Comparison of ENCODE assay signal across 9 mouse cellular contexts in the genomic region with DNA sequence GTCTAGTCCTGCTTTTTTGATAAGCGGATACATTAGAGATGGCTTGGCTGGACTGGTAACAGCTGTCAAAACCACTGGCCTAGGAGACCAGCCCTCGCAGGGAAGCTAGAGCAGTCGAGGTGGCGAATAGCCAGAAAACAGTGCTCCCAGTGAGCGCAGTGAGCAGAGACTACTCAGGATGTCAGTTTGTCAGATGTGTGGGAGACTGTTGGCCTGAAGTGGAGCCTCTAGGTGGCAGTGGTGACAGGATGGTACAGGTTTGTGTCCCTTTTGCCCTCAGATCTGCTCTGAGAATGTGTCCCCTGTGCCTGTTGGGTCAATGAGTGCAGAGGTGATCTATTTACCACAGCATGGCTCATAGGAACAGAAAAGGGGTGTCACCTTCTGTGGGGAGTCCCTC. TPM values are rescaled to one million over a fixed set of nuclear protein-coding genes. Genes with fewer than 3 reads are reported as not detected.
DNase-seq lines count a peak whose midpoint lies in the region; ATAC-seq and TF ChIP-seq lines count a peak whose summit lies in the region.
"Had no signal": no experiment of that assay in that cellular context is flagged by ENCODE, and none has a peak within 500 bp of the region (broad histone marks: within the 10 kb centered on the region; RNA-seq: fewer than 3 reads in every experiment).

No protein-coding gene starts in this region.

- no peak overlapping the region for H3K4me2 ChIP-seq in kidney, postnatal 0 days (ENCODE audit: low read length)
- no peak overlapping the region for H3K4me2 ChIP-seq in kidney, embryonic 14.5 days (replicated peaks; ENCODE audit: low read depth, low read length)

- H3K27me3 ChIP-seq in kidney, postnatal 0 days (ENCODE audit: insufficient read depth, low read length): no peaks in the 10 kb centered on the region
- H3K27me3 ChIP-seq in kidney, embryonic 14.5 days (ENCODE audit: control insufficient read depth, insufficient read depth, low read length): no peaks in the 10 kb centered on the region

- DNase-seq in kidney, postnatal 0 days (ENCODE audit: low spot score): no peak
- DNase-seq in ES-CJ7 (ENCODE audit: low read depth, low spot score): peak; percentile 64
- DNase-seq in brain, adult 2 months (ENCODE audit: low read depth, low spot score): peak; percentile 52
- no peak for DNase-seq in urinary bladder, postnatal 36 days (ENCODE audit: low spot score in 2 of 2)
- no peak for DNase-seq in cerebellum, postnatal 4 days (ENCODE audit: low spot score in 2 of 2)
- DNase-seq in ovary, postnatal 10 days (ENCODE audit: low spot score): no peak
- DNase-seq: adrenal gland, adult 8-10 months had no signal

- H3K27ac ChIP-seq in kidney, postnatal 0 days: no peak overlapping the region
- no peak overlapping the region for H3K27ac ChIP-seq in kidney, embryonic 14.5 days (ENCODE audit: low read depth, low read length)

- TF ChIP-seq CTCF in kidney, postnatal 0 days (IDR thresholded peaks at IDR 0.05; ENCODE audit: low read depth): peak; percentile 55

- H3K9ac ChIP-seq in kidney, postnatal 0 days (ENCODE audit: low read depth, low read length): no peak overlapping the region
- H3K9ac ChIP-seq in kidney, embryonic 14.5 days (ENCODE audit: low read depth, low read length): no peak overlapping the region

- no peak overlapping the region for H3K4me3 ChIP-seq in kidney, postnatal 0 days (replicated peaks; ENCODE audit: low read depth, low read length)
- H3K4me3 ChIP-seq in kidney, embryonic 14.5 days (ENCODE audit: low read length): no peak overlapping the region

- peaks cover 34% of the 10 kb centered on the region for H3K4me1 ChIP-seq in kidney, postnatal 0 days (replicated peaks; ENCODE audit: insufficient read depth, low read length)
- H3K4me1 ChIP-seq in kidney, embryonic 14.5 days (ENCODE audit: control insufficient read depth, insufficient read depth, low read length): peaks cover 37% of the 10 kb centered on the region

- WGBS in kidney, postnatal 0 days: 61% methylated on average over 5 of the region's 5 CpGs
- 63% methylated on average over 5 of the region's 5 CpGs for WGBS in kidney, embryonic 14.5 days

- no peak for ATAC-seq in kidney, postnatal 0 days (replicated peaks; ENCODE audit: low FRiP score, low read depth)
- ATAC-seq in kidney, embryonic 14.5 days (ENCODE audit: low FRiP score, low TSS enrichment): no peak
- peak; percentile 75 for ATAC-seq in megakaryocyte progenitor cell, adult 5-6 weeks (replicated peaks; ENCODE audit: poor library complexity)

- no peaks in the 10 kb centered on the region; the same call in 1 of the 2 replicates for H3K36me3 ChIP-seq in kidney, postnatal 0 days (ENCODE audit: insufficient read depth, low read length)
- no peaks in the 10 kb centered on the region for H3K36me3 ChIP-seq in kidney, embryonic 14.5 days (ENCODE audit: control insufficient read depth, insufficient read depth, low read length)

- no peaks in the 10 kb centered on the region for H3K9me3 ChIP-seq in kidney, postnatal 0 days (replicated peaks; ENCODE audit: low read length)
- no peaks in the 10 kb centered on the region; the same call in 1 of the 2 replicates for H3K9me3 ChIP-seq in kidney, embryonic 14.5 days (ENCODE audit: control insufficient read depth, low read length)

RNA-seq across cellular contexts. Expression of a gene that starts 25.3 kb away (rescaled TPM):
- 24.9 and 29.5 TPM in 2 replicates for polyA plus RNA-seq in kidney, postnatal 0 days (2015; fragmentation: Nextera tagmentation; extraction: Ambion mirVana)
- polyA plus RNA-seq in kidney, embryonic 14.5 days (2014; fragmentation: Nextera tagmentation; extraction: Ambion mirVana): 24.1 and 31.9 TPM in 2 replicates
- total RNA-seq in megakaryocyte progenitor cell, adult 5-6 weeks (2015): 28.7 and 34.8 TPM in 2 replicates
- 11.0 and 14.8 TPM in 2 replicates for total RNA-seq in megakaryocyte progenitor cell, adult 5-6 weeks (2017)

RNA-seq across cellular contexts. Expression of a gene that starts 40.3 kb away (rescaled TPM):
- polyA plus RNA-seq in kidney, postnatal 0 days (2015; fragmentation: Nextera tagmentation; extraction: Ambion mirVana): 645 and 750 TPM in 2 replicates
- polyA plus RNA-seq in kidney, embryonic 14.5 days (2014; fragmentation: Nextera tagmentation; extraction: Ambion mirVana): 911 and 1,064 TPM in 2 replicates
- total RNA-seq in megakaryocyte progenitor cell, adult 5-6 weeks (2015): 3,042 and 3,166 TPM in 2 replicates
- total RNA-seq in megakaryocyte progenitor cell, adult 5-6 weeks (2017): 795 and 921 TPM in 2 replicates

RNA-seq across cellular contexts. Expression of a gene that starts 55.5 kb away (rescaled TPM):
- 1.8 and 2.0 TPM in 2 replicates for polyA plus RNA-seq in kidney, postnatal 0 days (2015; fragmentation: Nextera tagmentation; extraction: Ambion mirVana)
- 2.3 and 3.5 TPM in 2 replicates for polyA plus RNA-seq in kidney, embryonic 14.5 days (2014; fragmentation: Nextera tagmentation; extraction: Ambion mirVana)
- 7.4 and 7.7 TPM in 2 replicates for total RNA-seq in megakaryocyte progenitor cell, adult 5-6 weeks (2015)
- 1.9 and 2.7 TPM in 2 replicates for total RNA-seq in megakaryocyte progenitor cell, adult 5-6 weeks (2017)

Comparison
In these comparisons a context has a peak if more than half of its experiments do, and no peak if none do; other contexts are left out.
1. DNase-seq: peak in ES-CJ7 (single experiment) and brain, adult 2 months (single experiment); none in kidney, postnatal 0 days (single experiment), urinary bladder, postnatal 36 days (0 of 2), cerebellum, postnatal 4 days (0 of 2) and ovary, postnatal 10 days (single experiment).